Mouse (Mus musculus) MEL (cell line): ENCODE results near the gene Lhx5. TPM values are rescaled to one million over a fixed set of nuclear protein-coding genes. Genes with fewer than 3 reads are reported as not detected.

Experiments used
- DNase-seq: peaks from one replicate; pipeline ENCODE4 v3.0.0; 2011; ENCODE audit warnings: low read depth, low spot score
- H3K27ac ChIP-seq: 2 replicates; pipeline ENCODE4 v1.5.1; 2012; ENCODE audit warnings: low read depth, mild to moderate bottlenecking, control low read depth, low read length, moderate library complexity; ENCODE audit not compliant: control insufficient read depth
- H3K27me3 ChIP-seq, 2 experiments: fragments of 150-350 bp in 1 of 2; sonication (generic) in 1 of 2; 2 replicates each; pipeline ENCODE4 v1.6.1; 2012; ENCODE audit warnings: low read length in 2 of 2, mild to moderate bottlenecking in 2 of 2, improper control_type of control experiment in 1 of 2, moderate library complexity in 1 of 2; ENCODE audit not compliant: insufficient read depth in 2 of 2, control insufficient read depth in 1 of 2
- H3K36me3 ChIP-seq, 2 experiments: 2 replicates each; pipeline ENCODE4 v1.6.1; 2012 to 2014; ENCODE audit warnings: low read length in 2 of 2, improper control_type of control experiment in 1 of 2, inconsistent platforms in 1 of 2, mild to moderate bottlenecking in 1 of 2; ENCODE audit not compliant: insufficient read depth in 2 of 2, control insufficient read depth in 1 of 2
- H3K4me1 ChIP-seq, 2 experiments: fragments of 150-350 bp in 1 of 2; sonication (generic) in 1 of 2; 2 replicates each; pipeline ENCODE4 v1.6.1; 2012; ENCODE audit warnings: low read length in 2 of 2, improper control_type of control experiment in 1 of 2, mild to moderate bottlenecking in 1 of 2; ENCODE audit not compliant: insufficient read depth in 2 of 2, control insufficient read depth in 1 of 2
- H3K4me3 ChIP-seq, 2 experiments: fragments of 150-350 bp in 1 of 2; sonication (generic) in 1 of 2; 2 replicates each; pipeline ENCODE4 v1.5.1; 2012; ENCODE audit warnings: low read depth in 2 of 2, low read length in 2 of 2, mild to moderate bottlenecking in 2 of 2, moderate library complexity in 2 of 2, control low read depth in 1 of 2, improper control_type of control experiment in 1 of 2; ENCODE audit not compliant: control insufficient read depth in 1 of 2, insufficient read depth in 1 of 2
- H3K79me2 ChIP-seq: 2 replicates; pipeline ENCODE4 v1.6.1; 2012; ENCODE audit warnings: mild to moderate bottlenecking, low read length, moderate library complexity; ENCODE audit not compliant: control insufficient read depth, poor library complexity, insufficient read depth
- H3K9ac ChIP-seq: 2 replicates; pipeline ENCODE4 v1.6.1; 2012; ENCODE audit warnings: low read depth, mild to moderate bottlenecking, control low read depth, low read length, moderate library complexity; ENCODE audit not compliant: control insufficient read depth, poor library complexity, severe bottlenecking
- H3K9me3 ChIP-seq: fragments of 150-350 bp; sonication (generic); replicated peaks from 2 replicates; pipeline ENCODE4 v1.6.1; 2012; ENCODE audit warnings: mild to moderate bottlenecking, low read length, improper control_type of control experiment, moderate library complexity; ENCODE audit not compliant: insufficient read depth
- E2F4 ChIP-seq: IDR thresholded peaks from 2 replicates; pipeline ENCODE4 v1.6.1; 2011; ENCODE audit warnings: low read depth, low read length, improper control_type of control experiment, borderline replicate concordance
- JUND ChIP-seq: IDR thresholded peaks from 2 replicates; pipeline ENCODE4 v1.6.1; 2011; ENCODE audit warnings: low read depth, mild to moderate bottlenecking, improper control_type of control experiment, low read length
- KAT2A ChIP-seq: conservative IDR thresholded peaks from 2 replicates; pipeline ENCODE4 v1.6.1; 2012; ENCODE audit warnings: low read depth, low read length, improper control_type of control experiment, inconsistent platforms
- MAZ ChIP-seq: IDR thresholded peaks from 2 replicates; pipeline ENCODE4 v1.6.1; 2012; ENCODE audit warnings: low read depth, mild to moderate bottlenecking, inconsistent platforms, low read length, improper control_type of control experiment
- MEF2A ChIP-seq: IDR thresholded peaks from 2 replicates; pipeline ENCODE4 v1.6.1; 2014; ENCODE audit warnings: low read depth, mild to moderate bottlenecking, inconsistent platforms, low read length, improper control_type of control experiment; ENCODE audit not compliant: poor library complexity, insufficient replicate concordance, severe bottlenecking; ENCODE audit errors: extremely low read depth
- MYC ChIP-seq: IDR thresholded peaks from 2 replicates; pipeline ENCODE4 v1.6.1; 2011; ENCODE audit warnings: low read depth, mild to moderate bottlenecking, low read length, improper control_type of control experiment, moderate library complexity
- NRF1 ChIP-seq: IDR thresholded peaks from 2 replicates; pipeline ENCODE4 v1.6.1; 2014; ENCODE audit warnings: low read depth, mild to moderate bottlenecking, inconsistent platforms, low read length, improper control_type of control experiment, moderate library complexity; ENCODE audit not compliant: poor library complexity, insufficient read depth, severe bottlenecking
- POLR2A ChIP-seq, 2 experiments: IDR thresholded peaks; 2 replicates each; pipeline ENCODE4 v1.6.1; 2011 to 2012; ENCODE audit warnings: low read length in 2 of 2, mild to moderate bottlenecking in 2 of 2, control low read depth in 1 of 2, improper control_type of control experiment in 1 of 2, low read depth in 1 of 2, moderate library complexity in 1 of 2; ENCODE audit not compliant: control insufficient read depth in 1 of 2, insufficient read depth in 1 of 2, poor library complexity in 1 of 2
- POLR2AphosphoS2 ChIP-seq: IDR thresholded peaks from 2 replicates; pipeline ENCODE4 v1.6.1; 2011; ENCODE audit warnings: low read length, improper control_type of control experiment
- RAD21 ChIP-seq: IDR thresholded peaks from 2 replicates; pipeline ENCODE4 v1.6.1; 2011; ENCODE audit warnings: mild to moderate bottlenecking, low read depth, low read length, improper control_type of control experiment
- RCOR1 ChIP-seq: IDR thresholded peaks from 2 replicates; pipeline ENCODE4 v1.6.1; 2012; ENCODE audit warnings: low read depth, mild to moderate bottlenecking, inconsistent platforms, low read length, improper control_type of control experiment
- SIN3A ChIP-seq: IDR thresholded peaks from 2 replicates; pipeline ENCODE4 v1.6.1; 2012; ENCODE audit warnings: low read length, improper control_type of control experiment, inconsistent platforms
- TAL1 ChIP-seq: IDR thresholded peaks from 2 replicates; pipeline ENCODE4 v1.6.1; 2012; ENCODE audit warnings: mild to moderate bottlenecking, inconsistent platforms, low read length, moderate library complexity, mixed read lengths
- USF1 ChIP-seq: IDR thresholded peaks from 2 replicates; pipeline ENCODE4 v1.6.1; 2014; ENCODE audit warnings: low read depth, mild to moderate bottlenecking, inconsistent platforms, low read length, improper control_type of control experiment, moderate library complexity
- USF2 ChIP-seq, 2 experiments: IDR thresholded peaks; 2 replicates each; pipeline ENCODE4 v1.6.1; 2011 to 2012; ENCODE audit warnings: improper control_type of control experiment in 2 of 2, low read length in 2 of 2, borderline replicate concordance in 1 of 2, inconsistent platforms in 1 of 2, low read depth in 1 of 2, mild to moderate bottlenecking in 1 of 2; ENCODE audit not compliant: insufficient read depth in 1 of 2
- ZC3H11A ChIP-seq: IDR thresholded peaks from 2 replicates; pipeline ENCODE4 v1.6.1; 2012; ENCODE audit warnings: low read depth, mild to moderate bottlenecking, inconsistent platforms, low read length, improper control_type of control experiment
- ZNF384 ChIP-seq: IDR thresholded peaks from 2 replicates; pipeline ENCODE4 v1.6.1; 2012; ENCODE audit warnings: low read depth, mild to moderate bottlenecking, inconsistent platforms, low read length, improper control_type of control experiment
- polyA plus RNA-seq, 2 experiments: library from polyadenylated mRNA; stranded (reverse) in 1 of 2; unstranded in 1 of 2; fragments of >175 nt in 1 of 2; fragments of >200 nt in 1 of 2; gene quantifications; 2 replicates each; pipeline versions ENCODE4 v1.2.1 to v1.2.4; 2012; ENCODE audit warnings: low replicate concordance in 2 of 2, low read depth in 1 of 2; ENCODE audit not compliant: insufficient read length in 2 of 2, insufficient read depth in 1 of 2, missing spikeins in 1 of 2
- total RNA-seq: library from RNA; depleted of rRNA; stranded (reverse); fragments of 300-350 nt; gene quantifications from 2 replicates; pipeline ENCODE4 v1.2.3, GENCODE M21; 2012

The Lhx5 gene
- total and polyA plus RNA-seq, 3 experiments: not detected

GRCm38 (mm10) chr5:120427451-120427938 lies 4.0 kb upstream of the Lhx5 start:
- Histone ChIP-seq H3K4me1 (no peaks in the 10 kb centered on the region), H3K27me3 (no peaks in the 10 kb centered on the region), H3K4me3 (no peak overlapping the region), H3K79me2 (no peaks in the 10 kb centered on the region), H3K9ac (no peak overlapping the region), H3K9me3 (no peaks in the 10 kb centered on the region), H3K27ac (no peak overlapping the region), H3K36me3 (no peaks in the 10 kb centered on the region)
- TF ChIP-seq E2F4: no peak
- TF ChIP-seq MAZ: no peak
- no peak for DNase-seq

- Histone ChIP-seq H3K27ac (no peak overlapping the region), H3K9ac (no peak overlapping the region), H3K27me3 (no peaks in the 10 kb centered on the region), H3K36me3 (no peaks in the 10 kb centered on the region), H3K4me3 (no peak overlapping the region), H3K4me1 (no peaks in the 10 kb centered on the region), H3K79me2 (no peaks in the 10 kb centered on the region), H3K9me3 (no peaks in the 10 kb centered on the region)
- DNase-seq: no peak
- TF ChIP-seq USF2 (IDR thresholded peaks at IDR 0.05; ENCODE audit: borderline replicate concordance in 1 of 2, insufficient read depth in 1 of 2, low read depth in 1 of 2, low read length in 2 of 2) (no peak), MYC (no peak), ZC3H11A (no peak), TAL1 (no peak), RAD21 (no peak), JUND (no peak), KAT2A (no peak), MEF2A (no peak), NRF1 (no peak), SIN3A (no peak), RCOR1 (no peak), POLR2AphosphoS2 (no peak), ZNF384 (no peak), USF1 (no peak), POLR2A (IDR thresholded peaks at IDR 0.05; ENCODE audit: control insufficient read depth in 1 of 2, insufficient read depth in 1 of 2, low read depth in 1 of 2, low read length in 2 of 2, poor library complexity in 1 of 2) (no peak)
These were observed 3.2 kb upstream of the Lhx5 start for GRCm38 (mm10) chr5:120428189-120428838.
